Mouse (Mus musculus) layer of hippocampus, adult 9-10 months (tissue): ENCODE measurements at regions not wholly inside any gene's neighbourhood (a gene's known extent, or its start where the extent isn't known, plus 50 kb on each side); places are given as distances from the start of the nearest gene placed in this dataset.
A peak's percentile ranks its signal among the peaks of the same experiment; 100 is the strongest.

Experiments
- DNase-seq: peaks from one replicate; pipeline ENCODE4 v3.0.0; 2022; ENCODE audit warnings: low spot score

DNA sequence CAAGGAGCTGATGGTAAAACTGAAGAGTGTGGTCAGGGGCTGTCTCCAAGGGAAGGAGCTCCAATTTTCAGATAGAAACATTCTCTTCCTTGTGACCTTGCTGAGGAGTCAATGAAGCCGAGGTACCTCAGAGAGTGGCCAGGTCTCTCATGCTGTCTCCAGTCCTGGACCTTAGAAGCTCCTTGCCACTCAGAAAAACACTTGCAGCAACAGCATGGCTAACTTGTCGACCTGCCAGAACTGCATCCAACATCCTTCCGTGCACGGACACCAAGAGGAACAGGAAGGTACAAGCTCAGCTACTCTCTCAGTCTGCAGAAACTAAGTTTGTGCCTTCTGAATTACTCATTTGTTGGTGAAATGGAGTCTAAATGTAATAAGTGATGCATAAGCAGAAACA is 214.9 kb upstream of the Ncam1 start:
- no peak for DNase-seq

DNA sequence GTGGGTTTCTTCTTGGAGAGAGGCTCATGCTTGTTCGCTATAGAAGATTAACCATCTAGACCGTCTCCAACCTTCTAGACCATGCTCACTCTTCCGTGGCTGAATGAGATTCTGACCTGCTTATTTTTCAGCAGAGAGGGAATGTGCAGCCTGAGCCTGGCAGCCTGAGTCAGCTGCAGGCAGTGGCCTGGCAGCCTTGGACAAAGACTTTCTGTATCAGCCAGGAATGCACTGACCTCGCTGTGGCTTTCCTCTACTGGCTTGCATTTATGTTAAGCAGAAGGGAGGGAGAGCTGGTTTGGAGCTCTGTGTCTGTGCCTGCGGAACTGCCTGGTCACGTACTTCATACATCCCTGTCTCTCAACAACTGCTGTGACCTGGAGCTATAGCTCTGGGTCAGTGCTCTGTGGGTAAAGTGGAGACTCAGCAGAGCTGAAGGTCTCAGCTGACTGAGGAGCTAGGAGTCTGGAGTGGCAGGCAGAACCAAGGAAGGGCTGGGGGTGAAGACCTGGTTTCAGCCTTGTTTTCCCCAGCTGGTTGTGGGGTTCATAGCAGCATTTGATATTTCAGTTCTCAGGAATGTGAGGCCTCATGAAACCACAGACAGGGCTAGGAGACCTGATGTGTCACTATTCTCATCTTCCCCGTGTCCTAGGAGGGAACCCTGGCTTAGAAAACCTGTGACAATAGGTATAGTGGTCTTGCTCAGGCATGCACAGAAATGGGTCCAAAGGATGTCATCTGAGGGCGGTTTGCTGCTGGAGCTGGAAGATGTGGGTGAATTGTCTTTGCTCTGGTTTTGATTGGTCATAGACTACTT is 207.2 kb upstream of the Ncam1 start:
- DNase-seq = no peak

DNA sequence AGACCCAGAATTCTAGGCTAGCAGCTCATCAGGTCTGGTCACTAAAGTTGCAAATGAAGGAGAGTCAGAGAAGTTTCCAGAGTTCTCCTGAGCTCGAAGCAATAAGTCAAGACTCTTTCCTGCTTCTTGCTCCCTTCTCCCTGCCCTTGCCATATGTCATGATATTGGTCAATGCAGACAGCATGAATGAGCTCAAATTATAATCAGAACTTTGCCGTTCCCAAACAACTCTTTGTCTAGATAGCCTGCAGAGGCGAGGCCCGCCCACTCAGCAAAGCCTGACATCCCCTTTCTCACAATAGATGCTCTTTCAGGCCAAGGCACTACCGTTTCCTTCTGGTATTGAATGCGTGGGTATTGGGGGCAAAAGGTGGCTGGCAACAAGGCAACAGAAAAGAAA is 204.0 kb upstream of the Ncam1 start:
- no peak for DNase-seq

DNA sequence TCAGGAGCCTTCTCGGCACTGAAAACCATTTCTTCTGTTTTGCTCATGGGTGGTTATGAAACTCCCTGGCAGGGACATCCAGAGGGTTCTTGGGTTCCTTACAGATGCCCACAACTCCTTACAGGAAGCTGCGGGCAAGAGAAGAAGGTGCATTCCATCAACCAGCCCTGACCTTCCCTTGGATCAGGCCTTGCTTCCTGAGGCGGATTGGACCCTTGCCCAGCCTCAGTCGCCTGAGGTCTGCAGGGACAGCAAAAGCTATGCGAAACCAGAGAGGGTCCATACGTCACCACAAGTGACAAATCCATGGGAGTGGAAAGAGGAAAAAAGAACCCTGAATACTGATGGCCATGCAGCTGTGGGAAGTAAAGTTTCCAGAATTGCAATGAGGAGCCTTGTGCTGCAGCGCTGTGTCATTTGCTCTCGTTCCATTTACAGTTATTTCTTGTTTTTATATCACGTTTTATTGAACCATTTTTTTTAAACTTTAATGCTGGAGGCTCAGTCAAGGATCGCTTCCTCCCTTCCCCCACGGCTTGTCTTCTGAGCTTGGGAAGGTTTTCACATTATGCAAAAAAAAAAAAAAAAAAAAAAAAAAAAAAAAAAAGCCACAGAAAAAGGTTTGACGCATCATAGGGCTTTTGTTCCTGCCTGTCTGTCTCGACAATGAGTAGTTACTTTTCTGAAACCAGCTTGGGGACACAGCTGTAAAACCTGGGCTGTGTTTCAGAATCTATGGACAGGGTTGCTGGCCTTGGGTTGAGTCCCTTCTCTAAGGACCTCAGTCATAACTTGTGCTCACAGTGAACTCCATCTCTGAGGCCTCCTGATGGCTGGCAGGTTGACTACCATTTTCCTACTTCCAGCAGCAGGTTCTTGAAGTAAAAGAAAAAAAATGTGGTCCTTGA is 202.0 kb upstream of the Ncam1 start:
- no peak for DNase-seq

DNA sequence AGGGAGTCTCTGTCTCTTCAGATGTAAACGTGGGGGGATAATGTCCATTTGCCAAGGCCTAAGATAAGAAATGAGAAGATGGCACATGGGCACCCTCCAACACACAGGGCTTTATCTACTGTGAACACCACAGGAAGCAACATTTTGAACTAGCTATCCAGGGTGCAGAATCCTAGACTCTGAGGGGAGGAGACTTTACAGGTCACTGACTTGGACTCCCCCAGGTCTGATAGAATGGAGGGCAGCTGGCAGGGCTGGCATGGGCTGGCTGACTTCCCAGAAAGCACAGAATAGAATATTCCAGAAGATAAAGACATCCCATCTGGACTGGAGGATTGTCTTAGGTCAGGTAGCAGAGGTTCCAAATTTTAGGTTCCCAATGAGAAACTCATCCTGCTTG is 201.2 kb upstream of the Ncam1 start:
- no peak for DNase-seq

DNA sequence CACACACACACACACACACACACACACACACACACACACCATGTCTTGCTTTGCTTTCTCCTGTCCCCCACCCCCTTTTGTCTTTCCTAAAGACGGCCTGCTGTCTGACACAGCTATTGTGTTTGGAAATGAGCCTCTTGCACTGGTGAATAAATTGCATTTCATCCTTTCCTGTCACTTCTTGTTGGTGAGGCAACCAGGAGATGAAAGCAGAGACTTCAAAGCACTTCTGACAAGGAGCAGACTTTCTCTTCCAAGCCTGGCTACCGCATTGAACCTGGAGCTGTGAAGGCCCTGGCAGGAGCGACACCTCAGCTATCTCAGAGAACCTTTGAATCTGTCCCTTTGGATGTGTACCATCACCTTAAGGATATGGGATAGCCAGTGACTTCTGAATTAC is 199.4 kb upstream of the Ncam1 start:
- no peak for DNase-seq

DNA sequence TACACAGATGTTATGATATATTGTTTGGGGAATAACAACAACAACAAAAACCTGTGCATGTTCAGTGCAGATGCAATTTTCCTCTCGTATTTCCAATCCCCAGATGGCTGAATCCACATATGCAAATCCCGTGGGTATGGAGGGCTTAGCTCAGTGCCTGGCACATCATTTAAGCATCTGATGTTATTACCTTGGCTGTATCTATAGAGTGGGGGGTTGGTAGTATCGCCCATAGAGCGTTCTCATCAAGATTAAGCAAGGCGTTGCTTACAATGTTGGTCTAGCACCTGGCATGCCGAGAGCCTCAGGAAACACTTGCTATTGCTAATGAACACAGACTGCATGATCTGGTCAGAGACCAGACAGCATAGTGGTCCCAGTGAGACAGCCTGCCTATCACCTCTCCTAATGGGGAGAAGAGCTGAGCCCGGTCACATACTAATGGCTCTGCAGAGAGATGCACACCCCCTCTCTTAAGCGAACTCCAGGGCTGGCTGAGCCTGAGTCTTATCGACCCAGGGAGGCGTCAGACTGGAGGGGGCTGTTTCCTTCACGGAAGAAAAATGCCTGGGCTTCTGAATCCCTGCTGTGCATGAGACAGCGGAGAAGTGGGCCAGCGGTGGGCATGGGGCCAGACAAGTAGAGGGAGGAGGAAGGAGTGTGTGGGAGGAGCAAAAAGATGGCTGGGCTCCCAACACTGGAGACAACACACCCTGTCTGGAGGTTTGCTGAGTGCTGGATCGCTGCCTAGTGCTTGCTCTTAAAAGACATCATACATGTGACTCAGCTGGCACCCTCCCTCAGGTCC is 190.9 kb upstream of the Ncam1 start:
- DNase-seq = peak; percentile 44

DNA sequence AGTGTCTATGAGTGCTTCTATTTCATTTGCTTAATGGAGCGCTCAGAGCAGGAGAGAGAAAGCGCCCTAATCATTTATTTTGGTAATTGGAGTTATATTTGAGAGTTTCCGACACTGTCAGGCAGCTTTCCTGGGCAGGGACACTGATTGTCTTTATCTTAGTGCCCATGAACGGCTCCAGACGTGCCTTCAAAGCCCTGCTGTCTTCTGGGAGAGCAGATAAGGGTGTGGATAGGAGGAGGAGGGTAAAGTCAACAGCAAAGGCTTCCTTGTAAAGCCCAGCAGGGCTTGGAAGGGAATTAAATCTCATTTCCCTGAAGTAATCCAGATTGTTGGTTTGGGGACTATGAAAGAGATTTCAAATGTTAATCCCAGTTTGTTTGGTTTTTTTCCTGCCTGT is 189.3 kb upstream of the Ncam1 start:
- no peak for DNase-seq

DNA sequence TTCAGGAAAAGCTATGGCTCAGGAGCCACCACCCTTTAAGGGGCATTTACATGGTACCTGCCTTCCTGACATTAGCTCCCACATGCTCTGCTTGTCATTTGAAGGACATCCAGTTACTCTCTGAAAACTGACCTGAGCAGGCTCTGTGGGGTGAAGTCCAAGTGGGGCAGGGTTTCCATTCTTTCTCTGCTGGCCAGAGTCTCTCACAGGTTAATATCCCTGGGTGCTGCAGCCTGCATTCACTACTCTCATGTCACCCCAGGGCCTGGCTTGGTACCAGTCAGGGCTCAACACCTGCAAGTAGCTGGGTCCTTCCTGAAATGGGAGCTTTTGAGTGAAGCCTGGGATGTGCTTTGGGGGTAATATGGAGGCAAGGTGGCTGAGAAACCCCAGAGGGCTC is 188.8 kb upstream of the Ncam1 start:
- DNase-seq = no peak

DNA sequence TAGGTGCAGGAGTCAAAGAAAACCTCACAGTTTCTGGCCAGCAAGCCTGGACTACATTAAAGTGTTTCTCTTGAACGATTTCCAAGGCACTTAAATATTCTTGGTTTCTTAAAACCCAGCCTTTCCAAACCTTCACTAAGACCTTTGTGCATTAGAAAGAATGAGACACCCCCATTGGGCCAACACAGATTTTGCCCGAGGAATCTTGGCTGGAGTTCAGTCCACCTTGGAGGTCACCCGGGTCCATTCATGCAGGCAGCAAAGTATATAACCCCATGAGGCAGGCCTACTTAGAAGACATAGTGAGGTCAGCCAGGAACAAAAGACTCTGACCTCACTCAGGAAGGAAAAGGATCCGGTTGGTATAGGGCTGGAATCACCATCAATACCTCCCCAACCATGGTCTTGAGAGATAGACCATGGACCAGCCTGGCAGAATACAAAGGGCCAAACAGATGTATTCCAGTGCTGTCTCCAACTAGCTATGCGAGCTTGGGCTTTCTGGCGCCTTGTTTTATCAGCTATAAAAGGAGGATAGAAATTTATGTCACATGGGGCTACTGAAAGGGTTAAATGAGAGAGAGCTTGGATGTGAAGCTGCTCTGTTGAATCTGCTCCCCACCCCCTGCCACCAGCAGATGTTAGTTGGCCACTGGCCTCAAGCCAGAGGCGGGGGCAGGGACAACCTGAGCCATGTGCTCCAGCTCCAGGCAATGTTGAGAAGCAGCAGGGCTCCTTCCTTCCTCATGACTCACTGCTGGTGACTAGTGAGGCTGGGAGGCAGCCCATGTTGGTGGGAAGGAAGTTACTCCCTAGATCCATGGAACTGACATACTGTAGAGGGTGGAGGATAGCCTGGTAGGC is 181.9 kb upstream of the Ncam1 start:
- DNase-seq = peak; percentile 52

DNA sequence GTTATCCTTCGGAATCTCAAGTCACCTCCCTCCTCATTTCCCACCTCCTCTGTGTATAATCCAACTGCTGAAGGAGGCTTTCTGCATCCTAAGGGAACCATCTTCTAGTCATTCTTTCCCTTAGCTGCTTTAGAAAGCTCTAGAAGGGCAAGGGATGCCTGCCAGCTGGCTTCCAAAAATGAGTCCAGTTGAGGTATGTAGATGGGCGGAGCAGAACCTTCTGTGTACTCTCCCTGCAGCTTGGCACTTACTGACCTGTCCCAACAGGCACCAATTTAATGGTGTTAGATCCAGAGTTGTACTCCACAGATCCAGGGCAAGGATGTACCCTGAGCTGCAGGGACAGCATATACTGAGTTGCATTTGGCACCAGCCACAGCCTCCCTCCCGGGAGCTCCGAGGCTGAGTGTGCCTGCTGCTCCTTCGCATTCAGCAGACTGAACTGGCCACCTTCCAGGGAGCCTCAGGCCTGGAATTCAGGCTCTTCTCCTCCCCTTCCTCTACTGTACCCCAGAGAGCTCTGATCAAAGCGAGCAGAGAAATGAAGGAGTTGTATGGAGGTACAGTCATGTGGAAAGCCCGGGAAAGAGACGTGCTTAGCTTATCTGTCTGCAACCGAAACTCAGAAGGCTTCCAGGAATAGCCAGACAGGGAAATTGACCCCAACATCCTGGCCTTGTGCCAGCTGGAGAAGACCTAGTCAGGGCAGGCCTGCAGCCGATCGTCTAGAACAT is 177.4 kb upstream of the Ncam1 start:
- DNase-seq = no peak

DNA sequence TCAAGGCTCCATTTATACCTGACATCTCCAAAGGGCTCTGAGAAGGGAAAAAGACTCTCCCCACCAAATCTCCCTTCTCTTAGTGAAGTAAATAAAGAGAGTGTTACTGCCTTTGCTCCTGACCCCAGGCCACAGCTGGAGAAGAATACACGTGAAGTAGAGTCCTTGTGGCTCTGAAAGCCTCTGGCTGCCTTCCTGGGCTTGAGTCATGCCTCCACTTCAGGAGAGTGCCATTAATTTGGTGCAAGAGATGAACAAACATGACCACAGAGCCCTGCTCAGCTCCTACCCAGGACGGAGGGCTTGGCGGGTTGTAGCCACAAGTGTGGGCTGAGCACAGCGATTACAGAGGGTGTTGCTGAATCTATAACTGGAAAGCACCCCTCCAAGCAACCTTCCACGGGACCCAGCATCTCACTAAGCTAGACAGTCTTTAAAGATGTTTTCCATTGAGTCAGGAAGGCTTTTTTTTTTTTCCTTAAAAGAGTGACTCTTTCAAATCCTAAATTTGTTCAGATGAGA is 175.3 kb upstream of the Ncam1 start:
- DNase-seq = no peak

DNA sequence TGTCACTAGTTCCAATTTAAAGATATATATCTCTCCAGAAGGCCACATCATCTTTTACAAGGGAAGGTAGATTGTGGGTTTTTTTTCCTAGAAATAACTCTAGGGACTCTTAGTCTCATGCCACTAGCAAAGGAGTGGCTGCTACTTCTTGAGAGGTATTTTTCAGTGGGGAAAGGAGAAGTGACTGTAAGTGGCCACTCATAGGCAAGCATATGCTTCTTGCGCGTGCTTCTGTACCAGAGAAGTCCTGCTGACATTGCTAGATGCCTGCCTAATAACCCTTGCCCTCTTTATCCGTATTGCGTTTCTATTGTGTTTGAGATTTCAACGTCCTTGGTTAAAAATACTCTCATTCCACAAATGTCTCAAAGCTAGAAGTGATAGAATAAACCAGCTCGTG is 170.7 kb upstream of the Ncam1 start:
- no peak for DNase-seq

DNA sequence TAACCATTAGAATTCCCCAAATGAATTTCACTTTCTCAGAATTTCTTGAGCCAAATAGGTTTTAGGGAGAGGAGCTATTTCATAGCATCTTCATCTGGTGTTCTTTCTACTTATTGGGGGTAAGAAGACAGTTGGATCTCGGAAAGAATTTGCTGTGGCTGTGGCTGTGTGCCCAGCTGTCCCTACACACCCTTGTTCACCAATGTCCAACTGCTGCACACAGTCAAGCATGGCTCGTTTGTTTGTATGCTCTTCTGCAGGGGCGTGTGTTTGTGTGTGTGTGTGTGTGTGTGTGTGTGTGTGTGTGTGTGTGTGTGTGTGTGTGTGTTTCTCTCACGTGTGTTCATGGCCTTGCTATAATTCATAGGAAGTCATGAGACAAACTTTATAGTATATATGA is 165.9 kb upstream of the Ncam1 start:
- DNase-seq = no peak

DNA sequence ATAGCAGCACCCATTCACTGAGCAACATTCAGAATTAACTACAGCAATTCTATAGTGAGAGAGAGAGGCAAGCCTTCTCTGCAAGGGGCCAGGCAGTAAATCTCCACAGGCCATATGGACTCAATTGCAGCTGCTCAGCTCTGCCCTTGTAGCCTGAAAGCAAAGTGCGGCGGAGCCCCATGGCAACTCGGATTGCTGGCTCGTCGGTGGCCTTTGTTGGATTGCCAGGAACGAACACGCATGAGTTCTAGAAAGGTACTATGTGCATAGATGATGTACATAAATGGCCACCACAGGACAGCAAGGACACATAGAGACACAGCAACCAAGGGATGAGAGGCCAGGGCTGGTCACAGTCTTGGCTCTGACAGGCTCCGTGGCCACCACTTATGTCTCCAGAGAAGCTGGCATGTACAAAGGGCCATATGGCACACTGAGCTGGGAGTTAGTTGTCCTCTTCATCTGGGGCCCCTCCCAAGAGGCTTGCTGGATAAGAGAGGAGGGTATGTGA is 163.9 kb upstream of the Ncam1 start:
- no peak for DNase-seq

DNA sequence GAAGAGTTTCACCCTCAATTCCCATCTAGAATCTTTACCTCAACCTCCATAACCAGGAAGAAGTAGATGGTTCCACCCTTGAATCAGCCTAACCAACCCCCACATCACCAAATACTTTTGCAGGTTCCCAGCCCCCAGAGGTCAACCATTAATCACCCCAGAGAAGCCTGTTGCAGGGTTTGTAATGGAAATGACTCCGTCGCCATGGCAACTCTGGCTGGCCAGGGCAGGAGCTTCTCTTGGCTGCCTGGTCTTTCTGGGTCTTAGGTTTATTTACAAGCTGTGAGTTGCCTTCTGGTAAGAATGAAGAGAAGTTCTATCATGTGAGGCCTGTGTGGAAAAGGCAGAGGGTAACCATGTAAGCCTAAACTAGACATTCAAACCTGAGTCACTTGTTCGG is 163.2 kb upstream of the Ncam1 start:
- no peak for DNase-seq

DNA sequence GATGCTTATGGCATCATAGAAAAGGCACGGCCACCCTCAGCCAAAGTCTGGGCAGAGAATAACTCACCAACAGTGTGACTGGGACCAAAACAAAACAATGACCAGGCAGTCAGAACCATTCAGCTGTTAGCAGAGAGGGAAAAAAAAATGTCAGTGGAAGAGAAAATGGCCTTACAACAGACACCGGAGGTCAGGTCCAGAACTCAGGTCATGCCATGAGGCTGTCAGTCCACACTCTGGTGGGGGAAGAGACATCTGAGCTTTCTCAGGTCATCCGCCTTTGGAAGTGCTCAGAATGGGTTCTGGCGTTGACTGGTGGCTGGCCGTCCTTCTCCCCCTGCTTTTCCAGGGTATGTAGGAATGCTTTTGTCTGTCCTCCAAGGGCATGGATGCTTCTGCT is 162.6 kb upstream of the Ncam1 start:
- no peak for DNase-seq

DNA sequence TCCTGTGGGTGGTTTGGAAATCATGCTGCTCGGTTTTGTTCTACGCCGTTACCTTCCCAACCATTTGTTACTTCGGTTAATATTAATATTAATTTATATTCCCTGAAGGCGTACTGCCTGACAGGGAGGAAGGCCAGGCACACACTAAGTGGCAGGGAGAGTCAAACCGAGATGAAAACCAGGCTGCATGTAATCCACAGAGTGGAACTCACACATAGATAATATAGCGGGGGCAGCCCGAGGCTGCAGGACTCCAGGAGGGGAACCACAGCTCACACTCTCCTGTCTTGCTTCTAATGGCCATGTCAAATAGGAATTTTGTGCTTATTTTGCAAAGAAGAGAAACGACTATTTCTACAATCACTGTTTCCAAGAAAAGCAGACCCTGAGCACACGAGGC is 161.3 kb upstream of the Ncam1 start:
- DNase-seq = no peak

DNA sequence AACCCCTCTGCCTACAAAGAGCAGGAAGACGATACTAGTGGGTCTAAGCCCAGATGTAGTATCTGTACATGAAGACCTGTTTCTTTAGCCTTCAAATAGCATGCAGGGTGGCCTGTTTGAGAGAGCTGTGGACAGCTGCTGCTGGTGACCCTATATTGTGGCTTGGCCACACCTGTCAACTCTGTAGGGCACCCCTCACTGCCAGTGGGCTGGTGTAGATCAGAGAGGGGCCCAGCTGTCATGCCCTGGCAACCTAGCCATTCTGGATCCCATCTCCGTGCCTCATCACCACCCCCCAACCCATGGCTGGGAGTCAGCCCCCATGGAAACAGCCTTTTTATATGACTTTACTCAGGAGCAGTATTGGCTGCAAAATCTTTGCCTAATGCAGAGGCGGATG is 160.2 kb upstream of the Ncam1 start:
- no peak for DNase-seq

DNA sequence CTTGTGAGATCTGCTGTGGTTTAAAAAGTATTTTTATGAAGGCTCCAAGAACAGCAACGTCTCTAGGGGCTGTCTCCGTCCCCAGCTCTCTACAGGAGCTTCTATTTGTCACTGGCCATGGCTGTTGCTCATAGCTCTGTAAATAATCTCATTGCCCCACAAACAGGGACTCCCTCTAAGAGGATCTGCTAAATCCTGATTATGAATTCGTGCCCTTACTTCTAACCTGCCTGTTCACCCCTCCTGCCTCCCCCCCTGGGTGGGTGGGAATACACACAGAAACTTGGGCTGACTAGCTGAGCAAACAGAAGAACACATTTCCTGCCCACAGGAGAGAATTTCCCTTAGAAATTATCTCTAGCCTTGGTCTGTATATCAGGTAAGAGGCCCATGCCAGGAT is 155.9 kb upstream of the Ncam1 start:
- DNase-seq = no peak
